Mouse (Mus musculus): ENCODE measurements around the gene Catsper4. TPM values are rescaled to one million over a fixed set of nuclear protein-coding genes. Genes with fewer than 3 reads are reported as not detected.
"Not testable (repeated sequence)": the region's sequence is repeated elsewhere in the genome, so short reads cannot be mapped to it uniquely, and the experiment has no call there.

Gene Catsper4
- polyA plus RNA-seq (2015; fragmentation: Nextera tagmentation; extraction: Ambion mirVana), result 0.19 and 0.43 TPM in 2 replicates

DNA sequence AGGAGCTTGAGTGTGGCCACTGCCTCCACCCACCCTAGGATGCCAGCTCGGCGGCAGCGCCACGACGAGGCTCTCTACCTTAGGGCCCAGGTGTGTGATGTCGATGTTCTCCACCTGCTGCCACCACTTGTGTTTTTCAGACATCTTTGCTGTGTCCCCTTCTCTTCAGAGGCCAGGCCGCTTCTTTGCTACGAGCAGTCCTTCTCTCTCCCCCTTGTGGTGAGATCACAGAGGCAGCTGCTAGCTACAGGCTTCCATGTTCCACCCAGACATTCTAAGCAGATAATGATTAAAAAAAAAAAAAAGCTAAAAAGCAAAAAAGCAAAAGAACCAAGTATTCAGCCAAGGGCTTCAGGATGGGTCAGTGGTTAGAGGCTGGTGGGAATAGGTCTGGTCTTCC lies at the start of gene Catsper4:
TSS of gene Catsper4 (minus strand) at position 190 of the 400 bp plus-strand sequence.
- peaks cover 4% of the 10 kb centered on the region; the same call in 1 of the 2 replicates for H3K4me1 ChIP-seq (replicated peaks)
- no peak for ATAC-seq
- 73% methylated on average over 8 of the region's 8 CpGs for WGBS
- H3K27ac ChIP-seq, result no peak within 1 kb of the TSS
- H3K36me3 ChIP-seq, result no peaks in the 10 kb centered on the region
- no peak within 1 kb of the TSS for H3K9ac ChIP-seq
- H3K4me3 ChIP-seq (replicated peaks), result no peak within 1 kb of the TSS
- no peaks in the 10 kb centered on the region for H3K27me3 ChIP-seq (replicated peaks)
- H3K4me2 ChIP-seq (replicated peaks), result no peak within 1 kb of the TSS
- no peaks in the 10 kb centered on the region for H3K9me3 ChIP-seq

DNA sequence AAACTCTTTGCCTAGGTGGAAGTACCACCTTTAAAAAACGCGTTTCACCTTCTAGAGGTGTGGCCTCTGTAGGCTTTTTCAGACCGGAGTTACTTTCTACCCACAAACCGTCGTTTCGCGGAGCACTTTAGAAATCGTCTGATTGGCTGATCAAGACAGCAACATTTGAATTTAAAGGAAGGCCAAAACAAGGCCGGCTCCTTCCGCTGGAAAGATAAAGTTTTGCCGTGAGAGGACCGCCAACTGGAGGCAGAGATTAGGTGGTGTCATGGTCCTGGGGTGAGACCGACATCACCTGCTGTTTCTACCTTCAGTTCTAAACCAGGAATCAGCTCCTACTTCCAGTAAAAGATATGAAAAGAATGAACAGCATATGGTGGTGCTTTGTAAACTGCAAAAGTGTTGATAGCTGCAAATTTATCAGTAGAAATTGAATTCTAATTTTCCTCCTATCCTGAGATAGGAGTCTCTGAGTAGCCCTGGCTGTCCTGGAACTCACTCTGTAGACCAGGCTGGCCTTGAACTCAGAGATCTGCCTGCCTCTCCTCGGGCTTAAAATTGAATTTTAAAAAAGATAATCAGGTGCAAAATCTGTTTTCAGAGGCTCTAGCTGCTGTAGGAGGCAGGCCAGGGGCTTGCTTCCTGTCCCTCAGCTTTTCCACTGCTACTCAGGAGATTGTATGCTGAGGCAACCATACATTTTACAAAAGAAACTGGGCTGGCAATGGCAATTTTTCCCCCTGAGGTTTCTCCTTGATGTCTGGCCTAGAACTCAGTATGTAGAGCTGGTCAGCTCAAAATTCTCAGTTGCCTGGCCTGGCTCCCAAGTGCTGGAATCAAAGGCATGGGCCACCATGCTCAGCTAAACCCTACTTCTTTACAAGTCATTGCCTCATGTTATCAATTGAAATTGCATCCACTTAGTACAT lies 46.5 kb upstream of the Catsper4 start:
- peak; percentile 85 for ATAC-seq

DNA sequence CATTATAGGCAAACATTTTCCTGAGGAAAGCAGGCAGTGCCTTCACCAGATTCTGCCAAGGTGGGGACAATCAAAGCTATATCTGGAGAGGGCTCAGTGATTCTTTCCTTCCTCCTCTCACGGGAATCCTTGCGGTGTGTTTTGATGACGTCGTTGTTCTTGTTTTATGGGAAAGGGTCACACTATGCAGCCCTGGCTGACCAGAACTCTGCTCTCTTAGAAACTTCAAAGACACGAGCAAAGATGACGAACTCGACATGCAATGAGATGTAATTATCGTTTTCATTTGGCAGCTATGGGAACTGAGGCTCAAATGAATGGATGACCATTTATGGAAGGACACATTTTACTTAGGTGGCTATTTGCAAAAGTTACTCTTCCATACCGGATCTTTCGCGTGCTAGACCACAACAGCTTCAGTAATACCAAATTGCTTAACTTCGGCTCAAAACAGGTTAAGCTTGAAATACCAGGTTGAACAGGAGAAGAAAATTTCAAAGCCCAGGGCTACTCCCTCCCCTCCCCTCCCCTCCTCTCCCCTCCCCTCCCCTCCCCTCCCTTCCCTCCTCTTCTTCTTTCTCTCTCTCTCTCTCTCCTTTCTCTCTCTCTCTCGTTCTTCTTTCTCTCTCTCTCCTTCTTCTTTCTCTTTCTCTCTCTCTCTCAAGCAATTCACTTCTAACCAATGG lies 45.7 kb upstream of the Catsper4 start:
- peak overlapping the region; percentile 11; the same call in 1 of the 2 replicates for H3K4me3 ChIP-seq (replicated peaks)
- H3K4me1 ChIP-seq (replicated peaks), result 0 out of 2 replicates have a peak, but pooled peaks cover 2% of the 10 kb centered on the region
- peak; percentile 47; the same call in 1 of the 2 replicates for ATAC-seq
- peaks cover 10% of the 10 kb centered on the region; the same call in 1 of the 2 replicates for H3K36me3 ChIP-seq
- peak overlapping the region; percentile 51 for H3K4me2 ChIP-seq (replicated peaks)
- 19% methylated on average over 12 of the region's 13 CpGs for WGBS
- no peaks in the 10 kb centered on the region for H3K9me3 ChIP-seq
- H3K27ac ChIP-seq, result 0 out of 2 replicates have a peak overlapping the region, but pooled peaks have one; percentile 1
- H3K9ac ChIP-seq, result no peak overlapping the region
- no peaks in the 10 kb centered on the region for H3K27me3 ChIP-seq (replicated peaks)

More for the DNA sequence above, 46.5 kb upstream of the Catsper4 start:
- 4% methylated on average over 14 of the region's 14 CpGs for WGBS
- Histone ChIP-seq H3K9me3 (no peaks in the 10 kb centered on the region), H3K9ac (no peak overlapping the region), H3K36me3 (peaks cover 10% of the 10 kb centered on the region), H3K27me3 (replicated peaks) (no peaks in the 10 kb centered on the region), H3K4me1 (replicated peaks) (0 out of 2 replicates have a peak, but pooled peaks cover 2% of the 10 kb centered on the region), H3K4me2 (replicated peaks) (peak overlapping the region; percentile 51), H3K4me3 (replicated peaks) (peak overlapping the region; percentile 11; the same call in 1 of the 2 replicates), H3K27ac (0 out of 2 replicates have a peak overlapping the region, but pooled peaks have one; percentile 1)

DNA sequence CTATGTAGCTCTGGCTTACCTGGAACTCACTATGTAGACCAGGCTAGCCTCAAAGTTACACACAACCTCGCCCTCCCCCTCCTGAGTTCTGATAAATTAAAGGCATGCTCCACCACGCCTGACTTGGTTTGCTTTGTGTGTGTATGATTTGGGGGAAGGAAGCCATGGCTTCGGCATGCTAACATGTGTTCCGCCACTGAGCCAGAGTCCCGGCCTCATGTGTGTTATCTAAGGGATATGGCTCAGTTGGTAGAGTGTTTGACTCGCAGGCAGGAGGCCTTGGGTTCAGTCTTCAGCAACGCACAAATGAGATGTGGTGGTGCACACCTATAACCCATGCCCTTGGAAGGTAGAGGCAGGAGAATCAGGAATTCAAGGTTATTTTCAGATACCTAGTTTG lies 44.8 kb upstream of the Catsper4 start:
- Histone ChIP-seq H3K4me1 (replicated peaks) (0 out of 2 replicates have a peak, but pooled peaks cover 2% of the 10 kb centered on the region), H3K4me2 (replicated peaks) (no peak overlapping the region), H3K27me3 (replicated peaks) (no peaks in the 10 kb centered on the region), H3K27ac (no peak overlapping the region), H3K36me3 (peaks cover 3% of the 10 kb centered on the region; the same call in 1 of the 2 replicates), H3K9me3 (no peaks in the 10 kb centered on the region), H3K9ac (no peak overlapping the region), H3K4me3 (replicated peaks) (no peak overlapping the region)
- ATAC-seq, result no peak
- 82% methylated on average over 7 of the region's 7 CpGs for WGBS

DNA sequence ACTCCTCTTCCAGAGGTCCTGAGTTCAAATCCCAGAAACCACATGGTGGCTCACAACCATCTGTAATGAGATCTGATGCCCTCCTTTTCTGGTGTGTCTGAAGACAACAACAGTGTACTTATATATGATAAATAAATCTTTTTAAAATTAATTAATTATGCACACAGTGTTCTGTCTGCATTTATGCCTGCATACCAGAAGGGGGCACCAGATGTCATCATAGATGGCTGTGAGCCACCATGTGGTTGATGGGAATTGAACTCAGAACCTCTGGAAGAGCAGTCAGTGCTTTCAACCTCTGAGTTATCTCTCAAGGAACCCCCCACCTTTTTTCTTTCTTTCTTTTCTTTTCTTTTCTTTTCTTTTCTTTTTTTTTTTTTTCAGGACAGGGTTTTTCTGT lies 42.4 kb upstream of the Catsper4 start:
- H3K4me2 ChIP-seq (replicated peaks); H3K36me3 ChIP-seq; H3K9ac ChIP-seq; ATAC-seq; H3K9me3 ChIP-seq; H3K27ac ChIP-seq; H3K27me3 ChIP-seq (replicated peaks); H3K4me3 ChIP-seq (replicated peaks); H3K4me1 ChIP-seq (replicated peaks): not testable (repeated sequence)

DNA sequence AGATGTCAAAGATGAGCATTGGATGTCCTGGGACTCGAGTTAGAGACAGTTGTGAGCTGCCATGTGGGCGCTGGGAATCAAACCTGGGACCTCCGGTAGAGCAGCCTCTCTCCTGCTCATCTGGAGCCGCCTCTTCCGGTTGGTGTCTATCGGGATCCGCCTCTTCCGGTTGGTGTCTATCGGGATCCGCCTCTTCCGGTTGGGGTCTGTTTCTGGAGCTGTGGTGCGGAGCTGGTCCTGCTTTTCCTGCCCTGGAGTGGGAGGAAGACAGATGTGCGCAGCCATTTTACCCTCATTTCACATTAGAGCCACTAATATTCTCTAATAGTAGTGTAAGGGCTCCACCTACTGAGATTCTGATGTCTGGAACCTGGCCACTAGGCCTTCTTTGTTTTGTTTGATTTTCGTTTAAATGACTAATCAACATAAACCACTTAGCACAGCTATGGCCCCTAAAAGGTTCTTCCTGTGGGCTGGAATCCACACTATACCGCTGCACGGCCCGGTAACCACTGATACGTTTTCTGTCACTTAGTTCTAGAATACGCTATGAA lies 41.0 kb upstream of the Catsper4 start:
- no peak overlapping the region for H3K27ac ChIP-seq
- H3K4me2 ChIP-seq (replicated peaks), result no peak overlapping the region
- no peaks in the 10 kb centered on the region for H3K9me3 ChIP-seq
- WGBS, result 77% methylated on average over 19 of the region's 19 CpGs
- H3K27me3 ChIP-seq (replicated peaks), result no peaks in the 10 kb centered on the region
- no peak overlapping the region for H3K4me3 ChIP-seq (replicated peaks)
- H3K36me3 ChIP-seq, result no peaks in the 10 kb centered on the region
- ATAC-seq, result no peak
- 0 out of 2 replicates have a peak, but pooled peaks cover 2% of the 10 kb centered on the region for H3K4me1 ChIP-seq (replicated peaks)
- no peak overlapping the region for H3K9ac ChIP-seq

DNA sequence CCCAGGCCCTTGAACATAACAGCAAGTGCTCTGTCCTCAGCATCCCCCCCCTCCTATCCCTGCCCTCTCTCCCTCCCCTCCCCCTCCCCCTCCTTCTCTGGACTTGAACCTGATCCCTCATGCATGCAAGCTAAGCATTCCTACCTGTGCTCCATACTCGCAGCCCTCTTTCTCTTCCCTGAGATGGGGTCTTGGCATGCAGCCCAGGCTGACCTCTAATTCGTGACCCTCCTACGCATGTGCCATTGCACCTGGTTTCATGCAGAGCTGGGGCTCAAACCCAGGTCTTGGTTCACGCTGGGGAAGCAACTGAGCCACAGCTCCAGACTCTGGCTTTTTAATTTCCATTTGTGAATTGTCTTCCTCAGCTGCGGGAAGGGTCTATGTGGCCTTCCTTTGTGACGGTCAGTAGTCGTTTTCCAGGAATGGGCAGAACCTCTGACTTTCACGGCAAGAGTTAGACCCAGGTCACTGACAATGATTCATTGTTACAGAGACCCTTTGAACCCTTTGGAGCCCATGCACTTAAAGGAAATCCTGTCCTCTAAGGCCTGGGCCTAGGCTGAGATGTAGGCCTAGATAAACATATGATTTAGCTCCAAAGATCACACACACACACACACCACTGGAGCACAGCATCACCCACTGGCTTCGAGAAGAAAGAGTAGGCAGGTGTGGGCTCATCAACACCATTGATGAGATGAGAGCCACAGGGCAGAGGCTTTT lies 38.8 kb upstream of the Catsper4 start:
- ATAC-seq, result no peak
- H3K27me3 ChIP-seq (replicated peaks), result no peaks in the 10 kb centered on the region
- H3K27ac ChIP-seq, result no peak overlapping the region
- H3K4me3 ChIP-seq (replicated peaks), result no peak overlapping the region
- no peaks in the 10 kb centered on the region for H3K36me3 ChIP-seq
- no peak overlapping the region for H3K4me2 ChIP-seq (replicated peaks)
- no peaks in the 10 kb centered on the region for H3K4me1 ChIP-seq (replicated peaks)
- H3K9ac ChIP-seq, result no peak overlapping the region
- no peaks in the 10 kb centered on the region for H3K9me3 ChIP-seq
- 58% methylated on average over 9 of the region's 9 CpGs for WGBS

DNA sequence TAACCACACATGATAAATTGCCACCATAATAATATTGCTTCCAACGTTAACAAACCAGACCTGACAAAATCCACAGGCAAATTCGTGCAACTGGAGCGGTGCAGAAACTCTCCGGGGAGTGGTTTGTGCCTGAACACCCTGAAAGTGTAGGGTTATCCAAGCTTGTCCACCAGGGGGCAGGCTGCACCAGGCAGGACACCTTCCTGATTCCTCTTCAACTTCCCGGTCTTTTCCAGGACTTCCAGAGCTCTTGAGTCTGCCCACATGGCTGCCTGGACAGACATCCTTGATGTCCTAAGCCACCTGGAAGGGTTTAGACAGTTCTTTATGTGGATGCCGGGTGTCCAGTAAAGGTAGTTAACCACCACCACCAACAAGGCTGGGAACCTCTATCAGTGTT lies 36.0 kb upstream of the Catsper4 start:
- H3K9ac ChIP-seq, result no peak overlapping the region
- H3K9me3 ChIP-seq, result no peaks in the 10 kb centered on the region
- H3K4me1 ChIP-seq (replicated peaks), result no peaks in the 10 kb centered on the region
- no peaks in the 10 kb centered on the region for H3K36me3 ChIP-seq
- no peak overlapping the region for H3K27ac ChIP-seq
- H3K27me3 ChIP-seq (replicated peaks), result no peaks in the 10 kb centered on the region
- no peak overlapping the region for H3K4me3 ChIP-seq (replicated peaks)
- 33% methylated on average over 6 of the region's 6 CpGs for WGBS
- ATAC-seq, result 0 out of 2 replicates have a peak, but pooled peaks have one; percentile 20
- H3K4me2 ChIP-seq (replicated peaks), result no peak overlapping the region

DNA sequence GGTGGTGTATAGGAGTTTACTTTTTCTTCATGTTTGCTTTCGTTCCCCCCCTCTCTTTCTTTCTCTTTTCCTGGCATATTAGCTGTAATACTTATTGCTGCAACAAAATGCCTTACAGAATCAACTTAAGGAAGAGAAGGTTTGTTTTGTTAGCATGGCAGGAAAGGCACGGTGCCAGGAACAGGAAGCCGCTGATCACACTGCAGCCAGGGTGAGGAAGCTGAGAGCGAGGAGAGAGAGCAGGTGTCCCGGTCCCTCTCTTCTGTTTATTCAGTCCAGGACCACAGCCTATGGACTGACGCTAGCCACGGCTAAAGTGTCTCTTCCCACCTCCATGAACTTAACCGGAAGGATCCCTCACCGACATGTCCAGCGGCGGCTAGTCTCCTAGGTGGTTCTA lies 31.2 kb upstream of the Catsper4 start:
- Histone ChIP-seq H3K27ac (no peak overlapping the region), H3K4me1 (replicated peaks) (peaks cover 25% of the 10 kb centered on the region; the same call in 1 of the 2 replicates)
- no peak for ATAC-seq

DNA sequence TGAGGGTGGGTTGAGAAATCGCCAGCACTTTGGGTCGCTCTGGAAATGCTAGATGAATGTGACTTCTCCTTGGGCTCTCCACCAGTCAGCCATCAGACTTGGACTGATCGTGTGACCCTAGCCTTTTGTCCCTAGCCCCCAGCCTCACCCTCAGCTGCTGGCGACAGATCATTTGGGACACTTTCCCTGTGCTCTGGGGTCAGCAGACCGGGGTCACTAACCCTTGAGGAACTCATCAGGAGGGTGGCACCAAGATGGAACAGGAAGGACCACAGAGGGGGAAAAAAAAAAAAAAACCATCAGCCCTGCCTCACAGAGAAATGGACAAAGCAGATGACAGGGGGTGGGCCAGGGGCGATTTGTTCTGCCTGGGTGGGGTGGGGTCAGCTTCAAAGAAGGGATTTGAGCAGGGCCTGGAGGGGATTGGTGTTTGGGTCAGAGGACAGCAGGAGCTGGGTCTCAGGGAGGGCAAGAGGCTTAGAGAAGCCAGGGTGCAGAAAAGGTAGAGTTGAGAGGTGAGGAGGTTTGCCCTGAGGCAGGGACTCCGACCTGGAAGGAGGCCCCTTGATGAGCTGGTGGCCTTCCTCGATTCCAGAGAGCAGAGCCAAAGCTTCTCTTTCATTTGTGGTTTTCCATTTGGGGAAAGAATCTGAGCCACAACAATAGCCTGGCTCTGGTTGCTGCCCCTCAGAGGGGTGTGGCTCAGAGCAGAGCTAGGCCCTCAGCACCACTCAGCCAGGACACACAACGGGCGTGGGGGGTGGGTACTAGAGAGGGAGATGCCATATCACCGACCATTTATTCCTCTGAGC lies 30.2 kb upstream of the Catsper4 start:
- no peak overlapping the region for H3K4me3 ChIP-seq (replicated peaks)
- H3K9me3 ChIP-seq, result no peaks in the 10 kb centered on the region
- no peak for ATAC-seq
- no peak overlapping the region for H3K4me2 ChIP-seq (replicated peaks)
- H3K4me1 ChIP-seq (replicated peaks), result peaks cover 25% of the 10 kb centered on the region; the same call in 1 of the 2 replicates
- WGBS, result 41% methylated on average over 11 of the region's 11 CpGs
- H3K27me3 ChIP-seq (replicated peaks), result peaks cover 16% of the 10 kb centered on the region
- no peak overlapping the region for H3K27ac ChIP-seq
- no peaks in the 10 kb centered on the region for H3K36me3 ChIP-seq
- H3K9ac ChIP-seq, result no peak overlapping the region

More for the DNA sequence above, 31.2 kb upstream of the Catsper4 start:
- H3K4me3 ChIP-seq (replicated peaks), result no peak overlapping the region
- no peaks in the 10 kb centered on the region for H3K36me3 ChIP-seq
- WGBS, result 50% methylated on average over 11 of the region's 11 CpGs
- H3K27me3 ChIP-seq (replicated peaks), result peaks cover 7% of the 10 kb centered on the region
- no peak overlapping the region for H3K4me2 ChIP-seq (replicated peaks)
- no peak overlapping the region for H3K9ac ChIP-seq
- no peaks in the 10 kb centered on the region for H3K9me3 ChIP-seq

Data from intestine, embryonic 15.5 days (tissue).